In the genomic region with DNA sequence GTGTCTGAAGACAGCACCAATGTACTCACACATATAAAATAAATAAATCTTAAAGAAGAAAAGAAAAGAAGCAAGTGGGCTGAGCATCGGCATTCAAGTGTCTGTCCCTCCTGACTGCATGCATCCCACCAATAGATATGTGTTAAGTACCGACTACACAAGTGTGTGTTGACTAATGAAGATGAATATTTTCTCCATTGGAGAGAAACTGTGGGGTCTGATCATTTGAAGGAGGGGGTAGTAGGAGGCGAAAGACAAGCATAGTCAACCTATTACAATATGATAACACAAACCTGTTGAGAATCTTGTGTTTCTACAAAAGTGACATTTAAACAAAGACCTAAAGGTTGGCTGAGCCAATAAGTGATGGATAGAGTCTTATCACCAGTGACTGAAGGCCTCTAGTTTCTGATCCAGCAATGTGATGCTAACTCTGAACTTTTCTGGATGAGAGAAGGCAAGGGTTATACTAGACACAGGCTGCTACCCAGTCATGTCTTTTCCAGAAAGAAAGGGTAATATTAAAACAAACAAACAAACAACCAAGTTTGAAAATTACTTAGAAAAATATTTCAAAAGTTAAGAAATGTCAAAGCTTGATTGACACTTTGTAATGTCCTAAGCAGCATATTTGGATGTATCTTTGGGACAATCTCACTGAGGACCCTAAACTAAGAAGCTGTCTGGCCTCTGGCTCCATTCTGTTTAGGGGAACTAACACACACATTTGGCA, we compare ENCODE assay signal across 20 mouse cellular contexts.
A peak's percentile ranks its signal among the peaks of the same experiment; 100 is the strongest.
DNase-seq lines count a peak whose midpoint lies in the region; ATAC-seq and TF ChIP-seq lines count a peak whose summit lies in the region.
"Had no signal": no experiment of that assay in that cellular context is flagged by ENCODE, and none has a peak within 500 bp of the region (broad histone marks: within the 10 kb centered on the region; RNA-seq: fewer than 3 reads in every experiment).

No protein-coding gene starts in this region.

- H3K4me1 ChIP-seq in embryonic facial prominence, embryonic 12.5 days: peaks cover 3% of the 10 kb centered on the region; the same call in 1 of the 2 replicates
- peaks cover 10% of the 10 kb centered on the region for H3K4me1 ChIP-seq in embryonic facial prominence, embryonic 10.5 days
- H3K4me1 ChIP-seq in kidney, embryonic 15.5 days: peaks cover 9% of the 10 kb centered on the region
- H3K4me1 ChIP-seq in stomach, embryonic 14.5 days (ENCODE audit: control insufficient read depth, insufficient read depth, low read length): no peaks in the 10 kb centered on the region
- no peaks in the 10 kb centered on the region for H3K4me1 ChIP-seq in stomach, postnatal 0 days (replicated peaks; ENCODE audit: control insufficient read depth, insufficient read depth)
- H3K4me1 ChIP-seq: hindbrain, embryonic 15.5 days had no signal

- H3K27me3 ChIP-seq in embryonic facial prominence, embryonic 12.5 days: no peaks in the 10 kb centered on the region
- H3K27me3 ChIP-seq in embryonic facial prominence, embryonic 10.5 days (replicated peaks; ENCODE audit: low read depth, poor library complexity, severe bottlenecking): no peaks in the 10 kb centered on the region; the same call in 1 of the 2 replicates
- no peaks in the 10 kb centered on the region for H3K27me3 ChIP-seq in kidney, embryonic 15.5 days
- no peaks in the 10 kb centered on the region for H3K27me3 ChIP-seq in stomach, embryonic 14.5 days (ENCODE audit: control insufficient read depth, insufficient read depth, low read length)
- H3K27me3 ChIP-seq in stomach, postnatal 0 days (ENCODE audit: control insufficient read depth, insufficient read depth, low read length): no peaks in the 10 kb centered on the region
- H3K27me3 ChIP-seq: CH12.LX; forebrain, embryonic 15.5 days; hindbrain, embryonic 15.5 days had no signal

- H3K4me2 ChIP-seq in embryonic facial prominence, embryonic 12.5 days (replicated peaks): 0 out of 2 replicates have a peak overlapping the region, but pooled peaks have one; percentile 46
- H3K4me2 ChIP-seq in kidney, embryonic 15.5 days: 0 out of 2 replicates have a peak overlapping the region, but pooled peaks have one; percentile 61
- peak overlapping the region; percentile 56 for H3K4me2 ChIP-seq in stomach, embryonic 14.5 days (replicated peaks; ENCODE audit: low read depth, low read length)
- H3K4me2 ChIP-seq in stomach, postnatal 0 days (replicated peaks; ENCODE audit: low read depth): no peak overlapping the region; the same call in 1 of the 2 replicates

- H3K9me3 ChIP-seq in embryonic facial prominence, embryonic 12.5 days: no peaks in the 10 kb centered on the region
- H3K9me3 ChIP-seq in embryonic facial prominence, embryonic 10.5 days: 0 out of 2 replicates have a peak, but pooled peaks cover 2% of the 10 kb centered on the region
- H3K9me3 ChIP-seq in kidney, embryonic 15.5 days (replicated peaks): no peaks in the 10 kb centered on the region
- no peaks in the 10 kb centered on the region for H3K9me3 ChIP-seq in stomach, embryonic 14.5 days (ENCODE audit: control insufficient read depth, low read depth, low read length)
- H3K9me3 ChIP-seq in stomach, postnatal 0 days (ENCODE audit: control insufficient read depth, low read length): no peaks in the 10 kb centered on the region
- H3K9me3 ChIP-seq: forebrain, embryonic 15.5 days; hindbrain, embryonic 15.5 days had no signal

- no peaks in the 10 kb centered on the region for H3K36me3 ChIP-seq in embryonic facial prominence, embryonic 12.5 days
- no peaks in the 10 kb centered on the region for H3K36me3 ChIP-seq in embryonic facial prominence, embryonic 10.5 days (replicated peaks)
- H3K36me3 ChIP-seq in kidney, embryonic 15.5 days: no peaks in the 10 kb centered on the region
- H3K36me3 ChIP-seq in stomach, embryonic 14.5 days (ENCODE audit: control insufficient read depth, insufficient read depth, low read length): no peaks in the 10 kb centered on the region
- H3K36me3 ChIP-seq in stomach, postnatal 0 days (ENCODE audit: control insufficient read depth, insufficient read depth, low read length): no peaks in the 10 kb centered on the region
- H3K36me3 ChIP-seq: forebrain, embryonic 15.5 days; hindbrain, embryonic 15.5 days had no signal

- no peak for ATAC-seq in embryonic facial prominence, embryonic 12.5 days (ENCODE audit: insufficient number of reproducible peaks, insufficient read depth, low FRiP score, low TSS enrichment)
- no peak for ATAC-seq in kidney, embryonic 15.5 days (replicated peaks; ENCODE audit: low FRiP score)
- no peak for ATAC-seq in stomach, embryonic 14.5 days (ENCODE audit: insufficient number of reproducible peaks, insufficient read depth, low FRiP score, low read depth)
- ATAC-seq in stomach, postnatal 0 days (ENCODE audit: low FRiP score, low TSS enrichment): no peak
- ATAC-seq: forebrain, embryonic 15.5 days; midbrain, embryonic 16.5 days had no signal

- H3K4me3 ChIP-seq in embryonic facial prominence, embryonic 12.5 days: no peak overlapping the region
- H3K4me3 ChIP-seq in embryonic facial prominence, embryonic 10.5 days: no peak overlapping the region
- no peak overlapping the region for H3K4me3 ChIP-seq in kidney, embryonic 15.5 days (replicated peaks)
- H3K4me3 ChIP-seq in stomach, embryonic 14.5 days (ENCODE audit: low read depth, low read length): no peak overlapping the region
- H3K4me3 ChIP-seq in stomach, postnatal 0 days (ENCODE audit: low read depth, low read length): no peak overlapping the region

- DNase-seq in embryonic facial prominence, embryonic 10.5 days (ENCODE audit: low spot score): no peak
- no peak for DNase-seq in kidney, postnatal 36 days
- no peak for DNase-seq in stomach, postnatal 0 days (ENCODE audit: low spot score)
- no peak for DNase-seq in cerebellum, postnatal 25 days
- no peak for DNase-seq in cerebellum, postnatal 14 days
- DNase-seq: adrenal gland, adult 2 months; cerebellum, adult 9-11 months; embryo, embryonic 11 days; kidney, adult 2 months; layer of hippocampus, postnatal 36 days; lung, adult 18-20 months; retina, postnatal 1 day; thymus, postnatal 14 days had no signal

- H3K27ac ChIP-seq in embryonic facial prominence, embryonic 12.5 days: 0 out of 2 replicates have a peak overlapping the region, but pooled peaks have one; percentile 11
- no peak overlapping the region for H3K27ac ChIP-seq in embryonic facial prominence, embryonic 10.5 days (replicated peaks)
- H3K27ac ChIP-seq in kidney, embryonic 15.5 days: no peak overlapping the region
- H3K27ac ChIP-seq in stomach, embryonic 14.5 days (ENCODE audit: low read length): no peak overlapping the region
- no peak overlapping the region for H3K27ac ChIP-seq in stomach, postnatal 0 days (replicated peaks)
- H3K27ac ChIP-seq: forebrain, embryonic 15.5 days; hindbrain, embryonic 15.5 days had no signal

- no peak for TF ChIP-seq CTCF in stomach, postnatal 0 days (IDR thresholded peaks at IDR 0.05; ENCODE audit: low read depth)

- WGBS in embryonic facial prominence, embryonic 12.5 days: 94% methylated on average over 3 of the region's 3 CpGs
- 93% methylated on average over 3 of the region's 3 CpGs for WGBS in embryonic facial prominence, embryonic 10.5 days
- 91% methylated on average over 3 of the region's 3 CpGs for WGBS in kidney, embryonic 15.5 days
- 84% methylated on average over 3 of the region's 3 CpGs for WGBS in stomach, embryonic 14.5 days
- 92% methylated on average over 3 of the region's 3 CpGs for WGBS in stomach, postnatal 0 days

- no peak overlapping the region for H3K9ac ChIP-seq in embryonic facial prominence, embryonic 12.5 days
- no peak overlapping the region for H3K9ac ChIP-seq in kidney, embryonic 15.5 days
- no peak overlapping the region for H3K9ac ChIP-seq in stomach, embryonic 14.5 days (replicated peaks; ENCODE audit: low read depth, low read length)
- H3K9ac ChIP-seq in stomach, postnatal 0 days (ENCODE audit: low read length): no peak overlapping the region
- H3K9ac ChIP-seq: forebrain, embryonic 15.5 days; hindbrain, embryonic 15.5 days had no signal

- no peak for TF ChIP-seq EP300 in stomach, postnatal 0 days (optimal IDR thresholded peaks at IDR 0.05)
